Mouse (Mus musculus): ENCODE results near the gene Itga9.

DNA sequence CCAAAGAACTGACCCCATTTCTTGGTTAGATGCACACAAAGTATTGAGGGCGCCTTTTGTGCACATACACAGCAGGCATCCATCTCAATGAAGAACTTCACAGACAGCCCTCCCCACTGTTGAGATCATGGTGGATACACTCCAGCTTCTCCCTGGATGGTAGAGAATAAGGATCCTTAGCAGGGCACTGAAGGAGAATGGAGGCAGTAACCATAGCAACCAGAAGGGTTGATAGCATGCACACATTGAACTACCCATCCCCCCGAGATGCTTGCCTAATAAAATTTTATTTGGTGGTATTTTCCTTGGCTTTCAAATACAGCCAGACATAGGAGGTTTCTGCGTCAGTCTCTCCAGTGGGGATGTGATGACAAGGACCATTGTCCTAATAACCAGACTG is 184.7 kb downstream of the Itga9 start:
- no peak for TF ChIP-seq CTCF (IDR thresholded peaks at IDR 0.05; ENCODE audit: control insufficient read depth, insufficient read depth, insufficient read length)
- TF ChIP-seq MYOD1 (IDR thresholded peaks at IDR 0.05; ENCODE audit: control insufficient read depth, insufficient read length, low read depth), result no peak
